Mouse (Mus musculus) embryo, embryonic 10.5 days (tissue): ENCODE data around the gene Ankrd44.

ENCODE experiments used
- DNase-seq: peaks from one replicate; pipeline ENCODE4 v3.0.0-alpha.2; 2015; ENCODE audit warnings: low spot score

Gene Ankrd44

GRCm38 (mm10) chr1:54629106-54629505 lies 297.1 kb downstream of the Ankrd44 start:
- DNase-seq, result no peak

GRCm38 (mm10) chr1:54614963-54615362 lies 311.2 kb downstream of the Ankrd44 start:
- DNase-seq, result no peak

GRCm38 (mm10) chr1:54612344-54612743 lies 313.8 kb downstream of the Ankrd44 start:
- DNase-seq, result peak; percentile 1

- DNase-seq, result peak; percentile 19
These were observed 314.3 kb downstream of the Ankrd44 start for GRCm38 (mm10) chr1:54611891-54612290.

GRCm38 (mm10) chr1:54606936-54607335 lies 319.3 kb downstream of the Ankrd44 start:
- DNase-seq, result no peak

GRCm38 (mm10) chr1:54601692-54602091 lies 324.5 kb downstream of the Ankrd44 start:
- DNase-seq, result no peak

GRCm38 (mm10) chr1:54600275-54600674 lies 325.9 kb downstream of the Ankrd44 start:
- DNase-seq, result no peak

- no peak for DNase-seq
These were observed 328.5 kb downstream of the Ankrd44 start for GRCm38 (mm10) chr1:54597594-54598217.

GRCm38 (mm10) chr1:54596151-54596550 lies 330.0 kb downstream of the Ankrd44 start:
- no peak for DNase-seq
